Mouse (Mus musculus) lung, embryonic 15.5 days (tissue): ENCODE data around the gene Rln3. TPM values are rescaled to one million over a fixed set of nuclear protein-coding genes. Genes with fewer than 3 reads are reported as not detected.

Source experiments
- microRNA counts: library from miRNA; unstranded; fragments of <30 nt; microRNA quantifications from one replicate; lab custom pipeline; 2016
- microRNA-seq: library from miRNA; unstranded; fragments of <30 nt; microRNA quantifications from one replicate; pipeline ENCODE4, GENCODE M21; 2016
- polyA plus RNA-seq: library from polyadenylated mRNA; unstranded; fragments of >200 nt; fragmentation: Nextera tagmentation; extraction: Ambion mirVana; gene quantifications from 2 replicates; pipeline ENCODE4 v1.2.1, GENCODE M21; 2015

Rln3 gene
- polyA plus RNA-seq, 1 experiment from 2014 or later: not detected

MicroRNA genes within 50 kb of the gene (microRNA counts, 519-probe panel; counts per million panel counts)
- microRNA mmu-miR-1199 (lab: Ali Mortazavi, UCI) (19.7 counts per million), microRNA mmu-miR-709 (lab: Ali Mortazavi, UCI) (2,163 counts per million, percentile 24 among the panel's probes with 10 or more counts)

Small RNA genes lying within 50 kb of the gene (microRNA-seq; reads per million reads assigned to microRNA genes)
- 0.93 reads per million for gene Mir1199
- not detected for gene Mir709
- gene Mir8111: 1.9 reads per million, percentile 4 among the genes with 10 or more reads in this experiment

Other genes with a start within 250 kb of the Rln3 start
- 18.6 and 19.7 TPM in 2 replicates for gene Adgrl1, start 144.9 kb downstream of the Rln3 start, polyA plus RNA-seq
- 0.74 and 0.86 TPM in 2 replicates for gene Gm10644, start 89.8 kb downstream of the Rln3 start, polyA plus RNA-seq
- 82.2 and 83.5 TPM in 2 replicates for gene Asf1b, start 89.5 kb downstream of the Rln3 start, polyA plus RNA-seq
- 156 TPM in 2 replicates for gene Prkaca, start 72.0 kb downstream of the Rln3 start, polyA plus RNA-seq
- 11.3 and 12.1 TPM in 2 replicates for gene Samd1, start 47.3 kb downstream of the Rln3 start, polyA plus RNA-seq
- gene 1700067K01Rik, start 43.5 kb downstream of the Rln3 start, polyA plus RNA-seq: 0.93 and 0.98 TPM in 2 replicates
- gene 2210011C24Rik, start 32.8 kb downstream of the Rln3 start, polyA plus RNA-seq: 2.2 and 2.6 TPM in 2 replicates
- gene Palm3, start 23.5 kb downstream of the Rln3 start, polyA plus RNA-seq: 6.0 and 6.7 TPM in 2 replicates
- 1.4 and 2.2 TPM in 2 replicates for gene Il27ra, start 2.4 kb downstream of the Rln3 start, polyA plus RNA-seq
- gene Gm10643, start 20.1 kb upstream of the Rln3 start, polyA plus RNA-seq: 1.3 TPM in 2 replicates
- gene Rfx1, start 21.8 kb upstream of the Rln3 start, polyA plus RNA-seq: 9.0 and 10.6 TPM in 2 replicates
- gene Dcaf15, start 59.8 kb upstream of the Rln3 start, polyA plus RNA-seq: 9.3 and 9.5 TPM in 2 replicates
- gene Podnl1, start 81.0 kb upstream of the Rln3 start, polyA plus RNA-seq: 0.16 and 0.36 TPM in 2 replicates
- gene Cc2d1a, start 102.9 kb upstream of the Rln3 start, polyA plus RNA-seq: 23.1 and 23.4 TPM in 2 replicates
- 1.7 TPM in 2 replicates for gene 4930432K21Rik, start 103.0 kb upstream of the Rln3 start, polyA plus RNA-seq
- 2.7 and 3.2 TPM in 2 replicates for gene Nanos3, start 140.2 kb upstream of the Rln3 start, polyA plus RNA-seq
- gene Zswim4, start 192.1 kb upstream of the Rln3 start, polyA plus RNA-seq: 13.6 and 14.2 TPM in 2 replicates
- 320 and 350 TPM in 2 replicates for gene D8Ertd738e, start 204.7 kb upstream of the Rln3 start, polyA plus RNA-seq
- 67.2 and 72.4 TPM in 2 replicates for gene Mri1, start 212.3 kb upstream of the Rln3 start, polyA plus RNA-seq
- 20.5 and 22.8 TPM in 2 replicates for gene Ccdc130, start 225.4 kb upstream of the Rln3 start, polyA plus RNA-seq